Mouse (Mus musculus) myocyte (in vitro differentiated cells): ENCODE measurements at regions not wholly inside any gene's neighbourhood (a gene's known extent, or its start where the extent isn't known, plus 50 kb on each side); places are given as distances from the start of the nearest gene placed in this dataset.

Source experiments
- CEBPB ChIP-seq: IDR thresholded peaks from 2 replicates; pipeline ENCODE4 v1.6.1; 2011; ENCODE audit warnings: mild to moderate bottlenecking, moderate library complexity; ENCODE audit not compliant: poor library complexity, insufficient read depth, severe bottlenecking
- POLR2A ChIP-seq: IDR thresholded peaks from one replicate; pipeline ENCODE4 v1.6.1; 2011; ENCODE audit warnings: low read depth, mild to moderate bottlenecking, control low read depth, moderate library complexity; ENCODE audit not compliant: insufficient read length

- no peak for TF ChIP-seq CEBPB
- no peak for TF ChIP-seq POLR2A
Observed at GRCm38 (mm10) chr3:52740466-52741026, 276.5 kb downstream of the Cog6 start.
